Comparison of ENCODE assay signal across 18 mouse cellular contexts in genomic region chr4:32204819-32205218, GRCm38 (mm10). TPM values are rescaled to one million over a fixed set of nuclear protein-coding genes. Genes with fewer than 3 reads are reported as not detected.
DNase-seq lines count a peak whose midpoint lies in the region; ATAC-seq and TF ChIP-seq lines count a peak whose summit lies in the region.
"Had no signal": no experiment of that assay in that cellular context is flagged by ENCODE, and none has a peak within 500 bp of the region (broad histone marks: within the 10 kb centered on the region; RNA-seq: fewer than 3 reads in every experiment).

No protein-coding gene starts in this region.

- no peak overlapping the region for H3K9ac ChIP-seq in liver, embryonic 13.5 days
- no peak overlapping the region for H3K9ac ChIP-seq in liver, postnatal 0 days (replicated peaks)
- H3K9ac ChIP-seq: embryonic facial prominence, embryonic 13.5 days; forebrain, embryonic 12.5 days; heart, embryonic 12.5 days; hindbrain, embryonic 14.5 days had no signal

- no peak for TF ChIP-seq CTCF in liver, postnatal 0 days (IDR thresholded peaks at IDR 0.05; ENCODE audit: low read depth)

- H3K36me3 ChIP-seq in liver, embryonic 13.5 days: no peaks in the 10 kb centered on the region
- H3K36me3 ChIP-seq in liver, postnatal 0 days (replicated peaks; ENCODE audit: insufficient read depth, low read length): no peaks in the 10 kb centered on the region
- H3K36me3 ChIP-seq: embryonic facial prominence, embryonic 13.5 days; forebrain, embryonic 12.5 days; heart, embryonic 12.5 days; hindbrain, embryonic 10.5 days had no signal

- 20% methylated on average over 4 of the region's 4 CpGs for WGBS in liver, embryonic 13.5 days (ENCODE audit: insufficient replicate concordance)
- whole genome bisulfite sequencing in liver, postnatal 0 days (ENCODE audit: insufficient replicate concordance): 47% methylated on average over 4 of the region's 4 CpGs

- H3K27me3 ChIP-seq in liver, embryonic 13.5 days: no peaks in the 10 kb centered on the region
- H3K27me3 ChIP-seq in liver, postnatal 0 days (ENCODE audit: insufficient read depth, low read length): no peaks in the 10 kb centered on the region
- H3K27me3 ChIP-seq: embryonic facial prominence, embryonic 13.5 days; forebrain, embryonic 12.5 days; heart, embryonic 12.5 days had no signal

- H3K27ac ChIP-seq in liver, embryonic 13.5 days: no peak overlapping the region
- H3K27ac ChIP-seq in liver, postnatal 0 days (ENCODE audit: low read depth): no peak overlapping the region
- H3K27ac ChIP-seq: embryonic facial prominence, embryonic 13.5 days; forebrain, embryonic 12.5 days; gastrocnemius, adult 2 months; hindbrain, embryonic 10.5 days; hindbrain, embryonic 14.5 days had no signal

- 0 out of 2 replicates have a peak overlapping the region, but pooled peaks have one; percentile 5 for H3K4me2 ChIP-seq in liver, embryonic 13.5 days
- H3K4me2 ChIP-seq in liver, postnatal 0 days (ENCODE audit: low read depth, low read length): no peak overlapping the region
- H3K4me2 ChIP-seq: embryonic facial prominence, embryonic 13.5 days; forebrain, embryonic 12.5 days; heart, embryonic 12.5 days; hindbrain, embryonic 14.5 days had no signal

- TF ChIP-seq EP300 in liver, postnatal 0 days (IDR thresholded peaks at IDR 0.05; ENCODE audit: low read depth): peak; percentile 81

- DNase-seq in c-Kit-positive CD71-positive TER-119-positive erythroid progenitor cells, embryonic 14.5 days (ENCODE audit: low spot score): peak; percentile 55
- no peak for DNase-seq in liver, embryonic 13.5 days
- no peak for DNase-seq in liver, postnatal 0 days
- no peak for DNase-seq in embryo, embryonic 9.5 days (ENCODE audit: extremely low spot score)
- DNase-seq in kidney, adult 11 months: no peak
- DNase-seq: adrenal gland, postnatal 14 days; cerebellum, adult 11 months; cerebellum, adult 8-10 months; cerebellum, postnatal 14 days; gastrocnemius, adult 2 months; gastrocnemius, postnatal 25 days had no signal

- H3K4me1 ChIP-seq in liver, embryonic 13.5 days (replicated peaks): peaks cover 38% of the 10 kb centered on the region
- H3K4me1 ChIP-seq in liver, postnatal 0 days (ENCODE audit: insufficient read depth): peaks cover 7% of the 10 kb centered on the region
- H3K4me1 ChIP-seq: embryonic facial prominence, embryonic 13.5 days; forebrain, embryonic 12.5 days; hindbrain, embryonic 10.5 days had no signal

- H3K4me3 ChIP-seq in liver, embryonic 13.5 days (replicated peaks): no peak overlapping the region
- no peak overlapping the region for H3K4me3 ChIP-seq in liver, postnatal 0 days (ENCODE audit: low read depth, low read length)
- H3K4me3 ChIP-seq: embryonic facial prominence, embryonic 13.5 days; forebrain, embryonic 12.5 days; gastrocnemius, adult 2 months; heart, embryonic 12.5 days; hindbrain, embryonic 10.5 days had no signal

- no peaks in the 10 kb centered on the region for H3K9me3 ChIP-seq in liver, embryonic 13.5 days (replicated peaks)
- H3K9me3 ChIP-seq in liver, postnatal 0 days (ENCODE audit: low read length): no peaks in the 10 kb centered on the region
- H3K9me3 ChIP-seq: embryonic facial prominence, embryonic 13.5 days; forebrain, embryonic 12.5 days; hindbrain, embryonic 10.5 days had no signal

- ATAC-seq in liver, embryonic 13.5 days (ENCODE audit: low read depth): peak; percentile 62
- ATAC-seq in liver, postnatal 0 days: no peak
- ATAC-seq in cerebellum, adult (ENCODE audit: insufficient number of reproducible peaks, low FRiP score, low TSS enrichment): no peak
- ATAC-seq: forebrain, embryonic 16.5 days had no signal

RNA-seq across cellular contexts. Expression of gene Bach2, which starts 33.8 kb away (rescaled TPM):
- 1.1 and 1.2 TPM in 2 replicates for polyA plus RNA-seq in liver, embryonic 13.5 days (2015; fragmentation: Nextera tagmentation; extraction: Ambion mirVana)
- 2.7 and 4.3 TPM in 2 replicates for polyA plus RNA-seq in liver, postnatal 0 days (2015; fragmentation: Nextera tagmentation; extraction: Ambion mirVana)
